ENCODE assay signal across 8 mouse cellular contexts in genomic region chr3:141491272-141491950, GRCm38 (mm10). TPM values are rescaled to one million over a fixed set of nuclear protein-coding genes. Genes with fewer than 3 reads are reported as not detected.
DNase-seq lines count a peak whose midpoint lies in the region; TF ChIP-seq lines count a peak whose summit lies in the region.

No protein-coding gene starts in this region.

- no peak for TF ChIP-seq POLR2A in cerebellum, adult 2 months (IDR thresholded peaks at IDR 0.05; ENCODE audit: borderline replicate concordance, insufficient read depth, low read length)

- H3K4me1 ChIP-seq in cerebellum, adult 2 months (ENCODE audit: control insufficient read depth, insufficient read depth, low read length), result peaks cover 7% of the 10 kb centered on the region

- H3K27me3 ChIP-seq in cerebellum, adult 2 months (ENCODE audit: control insufficient read depth, insufficient read depth, low read length), result no peaks in the 10 kb centered on the region

- 25% methylated on average over 5 of the region's 5 CpGs for WGBS in cerebellum, adult 2 months

- DNase-seq in cerebellum, adult 2 months, result peak in 1 of 2 experiments; percentile 26
- DNase-seq in cerebellum, adult 9-11 months, result no peak
- peak; percentile 5 for DNase-seq in urinary bladder, postnatal 14 days (ENCODE audit: low spot score)
- DNase-seq in urinary bladder, postnatal 25 days (ENCODE audit: low spot score), result no peak
- DNase-seq in kidney, postnatal 4 days, result peak; percentile 48 to 64
- DNase-seq in natural killer cell, adult 2 months (ENCODE audit: low spot score in 2 of 2), result no peak
- no peak for DNase-seq in left cerebral cortex, adult 9 months (ENCODE audit: low spot score in 2 of 2)
- no peak for DNase-seq in gastrocnemius, adult 8-10 months (ENCODE audit: low spot score in 2 of 2)

- no peak overlapping the region for H3K4me3 ChIP-seq in cerebellum, adult 2 months (replicated peaks; ENCODE audit: insufficient read depth, low read depth, low read length)

- peak overlapping the region; percentile 58; the same call in 1 of the 2 replicates for H3K27ac ChIP-seq in cerebellum, adult 2 months (ENCODE audit: insufficient read depth, low read length)

- TF ChIP-seq CTCF in cerebellum, adult 2 months (IDR thresholded peaks at IDR 0.05; ENCODE audit: borderline replicate concordance, insufficient read depth, low read depth, low read length), result no peak

RNA-seq across cellular contexts. Expression of gene Unc5c, which starts 26.4 kb away (rescaled TPM):
- 19.4 and 22.8 TPM in 2 replicates for polyA plus RNA-seq in cerebellum, adult 2 months (2012; rRNA removed)
- under 1 TPM in 2 of 4 experiments, not detected in 2; 0.02 to 0.05 TPM for total RNA-seq in gastrocnemius, adult 8-10 months (2022)

Comparison
In these comparisons a context has a peak if more than half of its experiments do, and no peak if none do; other contexts are left out.
1. DNase-seq: peak in urinary bladder, postnatal 14 days (single experiment) and kidney, postnatal 4 days (2 of 2); none in cerebellum, adult 9-11 months (single experiment), urinary bladder, postnatal 25 days (single experiment), natural killer cell, adult 2 months (0 of 2), left cerebral cortex, adult 9 months (0 of 2) and gastrocnemius, adult 8-10 months (0 of 2).